Mouse (Mus musculus) kidney, postnatal 10 days (tissue): ENCODE measurements at regions not wholly inside any gene's neighbourhood (a gene's known extent, or its start where the extent isn't known, plus 50 kb on each side); places are given as distances from the start of the nearest gene placed in this dataset.

Source experiments
- DNase-seq: peaks from one replicate; pipeline ENCODE4 v3.0.0; 2021; ENCODE audit warnings: mixed read lengths

GRCm38 (mm10) chr5:35221451-35222305 lies 56.4 kb upstream of the Adra2c start:
- no peak for DNase-seq

- DNase-seq = no peak
These were observed 61.8 kb upstream of the Adra2c start for GRCm38 (mm10) chr5:35216271-35216670.

GRCm38 (mm10) chr5:35215480-35216195 lies 62.5 kb upstream of the Adra2c start:
- DNase-seq = no peak

- no peak for DNase-seq
These were observed 63.1 kb upstream of the Adra2c start for GRCm38 (mm10) chr5:35215007-35215406.

GRCm38 (mm10) chr5:35209348-35209747 lies 68.8 kb upstream of the Adra2c start:
- no peak for DNase-seq

- DNase-seq = no peak
These were observed 74.1 kb upstream of the Adra2c start for GRCm38 (mm10) chr5:35204049-35204448.

GRCm38 (mm10) chr5:35198468-35198867 lies 79.7 kb upstream of the Adra2c start:
- no peak for DNase-seq

GRCm38 (mm10) chr5:35189113-35189797 lies 83.7 kb upstream of the Lrpap1 start:
- peak; percentile 88 for DNase-seq

GRCm38 (mm10) chr5:35185826-35186225 lies 80.3 kb upstream of the Lrpap1 start:
- no peak for DNase-seq

- DNase-seq = no peak
These were observed 79.7 kb upstream of the Lrpap1 start for GRCm38 (mm10) chr5:35185289-35185688.

- DNase-seq = no peak
These were observed 77.9 kb upstream of the Lrpap1 start for GRCm38 (mm10) chr5:35183418-35183817.

GRCm38 (mm10) chr5:35177332-35177731 lies 71.8 kb upstream of the Lrpap1 start:
- DNase-seq = peak; percentile 23

GRCm38 (mm10) chr5:35176112-35176848 lies 70.7 kb upstream of the Lrpap1 start:
- DNase-seq = no peak

GRCm38 (mm10) chr5:35174318-35174717 lies 68.8 kb upstream of the Lrpap1 start:
- no peak for DNase-seq

- DNase-seq = no peak
These were observed 65.8 kb upstream of the Lrpap1 start for GRCm38 (mm10) chr5:35171336-35171735.

GRCm38 (mm10) chr5:35170369-35171130 lies 65.0 kb upstream of the Lrpap1 start:
- DNase-seq = no peak

- DNase-seq = no peak
These were observed 64.2 kb upstream of the Lrpap1 start for GRCm38 (mm10) chr5:35169614-35170293.

GRCm38 (mm10) chr5:35168853-35169252 lies 63.3 kb upstream of the Lrpap1 start:
- DNase-seq = no peak

- no peak for DNase-seq
These were observed 62.8 kb upstream of the Lrpap1 start for GRCm38 (mm10) chr5:35168369-35168768.

GRCm38 (mm10) chr5:35165993-35166392 lies 60.4 kb upstream of the Lrpap1 start:
- no peak for DNase-seq

GRCm38 (mm10) chr5:35165459-35165858 lies 59.9 kb upstream of the Lrpap1 start:
- no peak for DNase-seq
